Mouse (Mus musculus) hindbrain, embryonic 13.5 days (tissue): ENCODE data around the gene Cenpb. TPM values are rescaled to one million over a fixed set of nuclear protein-coding genes. Genes with fewer than 3 reads are reported as not detected.

Experiments used
- ATAC-seq: fragments of 200-750 bp; cut with Nextera tagmentation; 2 replicates; pipeline ENCODE4 v1.8.0; 2017; ENCODE audit warnings: moderate TSS enrichment; ENCODE audit not compliant: low FRiP score
- H3K27ac ChIP-seq: fragments of 300-500 bp; sonication (generic); 2 replicates; pipeline ENCODE4 v1.5.1; 2015; ENCODE audit warnings: inconsistent platforms, mild to moderate bottlenecking, moderate library complexity
- H3K27me3 ChIP-seq: fragments of 300-500 bp; sonication (generic); 2 replicates; pipeline ENCODE4 v1.6.1; 2015; ENCODE audit warnings: mild to moderate bottlenecking, inconsistent platforms
- H3K36me3 ChIP-seq: fragments of 300-500 bp; sonication (generic); 2 replicates; pipeline ENCODE4 v1.6.1; 2015; ENCODE audit warnings: mild to moderate bottlenecking, inconsistent platforms
- H3K4me1 ChIP-seq: fragments of 300-500 bp; sonication (generic); replicated peaks from 2 replicates; pipeline ENCODE4 v1.6.1; 2015; ENCODE audit warnings: inconsistent platforms
- H3K4me2 ChIP-seq: fragments of 300-500 bp; sonication (generic); 2 replicates; pipeline ENCODE4 v1.6.1; 2015; ENCODE audit warnings: inconsistent platforms, mild to moderate bottlenecking, moderate library complexity
- H3K4me3 ChIP-seq: fragments of 300-500 bp; sonication (generic); 2 replicates; pipeline ENCODE4 v1.5.1; 2015; ENCODE audit warnings: mild to moderate bottlenecking, inconsistent platforms
- H3K9ac ChIP-seq: fragments of 300-500 bp; sonication (generic); 2 replicates; pipeline ENCODE4 v1.6.1; 2015; ENCODE audit warnings: mild to moderate bottlenecking, inconsistent platforms
- H3K9me3 ChIP-seq: fragments of 300-500 bp; sonication (generic); 2 replicates; pipeline ENCODE4 v1.6.1; 2016; ENCODE audit warnings: inconsistent platforms
- WGBS: fragments of 180-500 bp; shearing (Covaris S2); methylation state at CpG from one replicate; pipeline ENCODE4 v1.1.7; 2015; 5-methylcytosine and 5-hydroxymethylcytosine counted together
- polyA plus RNA-seq: library from polyadenylated mRNA; unstranded; fragments of >200 nt; fragmentation: Nextera tagmentation; extraction: Ambion mirVana; gene quantifications from 2 replicates; pipeline ENCODE4 v1.2.1, GENCODE M21; 2015

Gene Cenpb
- polyA plus RNA-seq, 1 experiment from 2014 or later: 13.3 TPM

- H3K9ac ChIP-seq: peak overlapping the region; percentile 71
- no peaks in the 10 kb centered on the region for H3K27me3 ChIP-seq
- peaks cover 24% of the 10 kb centered on the region for H3K4me1 ChIP-seq
- no peaks in the 10 kb centered on the region for H3K9me3 ChIP-seq
- H3K4me2 ChIP-seq: peak overlapping the region; percentile 60
- peaks cover 25% of the 10 kb centered on the region for H3K36me3 ChIP-seq
- 2% methylated on average over 50 of the region's 50 CpGs for WGBS
- peak overlapping the region; percentile 93 for H3K27ac ChIP-seq
- peak; percentile 97 for ATAC-seq
- H3K4me3 ChIP-seq: peak overlapping the region; percentile 55
Measured at GRCm38 (mm10) chr2:131209969-131210792, 30.3 kb upstream of the Cenpb start.

GRCm38 (mm10) chr2:131209125-131209795, 29.4 kb upstream of the Cenpb start:
- H3K36me3 ChIP-seq: peaks cover 19% of the 10 kb centered on the region
- peaks cover 28% of the 10 kb centered on the region for H3K4me1 ChIP-seq
- H3K4me2 ChIP-seq: peak overlapping the region; percentile 60
- H3K27ac ChIP-seq: peak overlapping the region; percentile 93
- H3K27me3 ChIP-seq: no peaks in the 10 kb centered on the region
- WGBS: 79% methylated on average over 4 of the region's 4 CpGs
- peak overlapping the region; percentile 55 for H3K4me3 ChIP-seq
- peak overlapping the region; percentile 71 for H3K9ac ChIP-seq
- no peaks in the 10 kb centered on the region for H3K9me3 ChIP-seq
- ATAC-seq: peak; percentile 1; the same call in 1 of the 2 replicates

GRCm38 (mm10) chr2:131208356-131208755, 28.5 kb upstream of the Cenpb start:
- H3K4me3 ChIP-seq: no peak overlapping the region
- no peak overlapping the region for H3K4me2 ChIP-seq
- WGBS: 93% methylated on average over 2 of the region's 2 CpGs
- no peak overlapping the region for H3K9ac ChIP-seq
- no peak overlapping the region for H3K27ac ChIP-seq
- peaks cover 11% of the 10 kb centered on the region for H3K36me3 ChIP-seq
- H3K9me3 ChIP-seq: no peaks in the 10 kb centered on the region
- no peaks in the 10 kb centered on the region for H3K27me3 ChIP-seq
- no peak for ATAC-seq
- H3K4me1 ChIP-seq: peaks cover 25% of the 10 kb centered on the region

DNA sequence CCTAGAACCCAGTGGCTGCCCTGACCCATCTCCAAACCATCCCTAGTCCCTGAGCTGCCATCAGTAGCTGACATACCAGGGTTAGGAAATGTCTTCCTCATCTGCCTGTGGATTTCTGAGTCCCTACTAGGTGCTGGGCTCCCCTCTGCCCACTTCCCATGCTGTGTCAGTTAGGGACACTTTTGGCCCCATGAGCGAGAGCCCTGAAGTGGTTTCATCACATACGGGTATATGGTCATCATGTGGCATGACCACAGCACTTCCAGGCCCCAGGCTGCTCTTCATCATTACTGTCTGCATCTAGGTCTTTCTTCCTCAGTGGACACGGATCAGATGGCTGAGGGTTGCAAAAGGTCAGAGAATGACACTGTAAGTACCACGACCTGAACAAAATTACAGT, 26.9 kb upstream of the Cenpb start, which contains the start of gene Ap5s1:
Gene Ap5s1, plus strand, starts transcription at position 301 of the 400 bp plus-strand sequence.
- Histone ChIP-seq H3K4me3 (no peak within 1 kb of the TSS), H3K4me1 (peaks cover 21% of the 10 kb centered on the region), H3K27ac (no peak within 1 kb of the TSS), H3K36me3 (no peaks in the 10 kb centered on the region), H3K4me2 (no peak within 1 kb of the TSS), H3K9ac (no peak within 1 kb of the TSS), H3K27me3 (no peaks in the 10 kb centered on the region), H3K9me3 (no peaks in the 10 kb centered on the region)
- WGBS: 85% methylated on average over 4 of the region's 4 CpGs
- no peak for ATAC-seq

DNA sequence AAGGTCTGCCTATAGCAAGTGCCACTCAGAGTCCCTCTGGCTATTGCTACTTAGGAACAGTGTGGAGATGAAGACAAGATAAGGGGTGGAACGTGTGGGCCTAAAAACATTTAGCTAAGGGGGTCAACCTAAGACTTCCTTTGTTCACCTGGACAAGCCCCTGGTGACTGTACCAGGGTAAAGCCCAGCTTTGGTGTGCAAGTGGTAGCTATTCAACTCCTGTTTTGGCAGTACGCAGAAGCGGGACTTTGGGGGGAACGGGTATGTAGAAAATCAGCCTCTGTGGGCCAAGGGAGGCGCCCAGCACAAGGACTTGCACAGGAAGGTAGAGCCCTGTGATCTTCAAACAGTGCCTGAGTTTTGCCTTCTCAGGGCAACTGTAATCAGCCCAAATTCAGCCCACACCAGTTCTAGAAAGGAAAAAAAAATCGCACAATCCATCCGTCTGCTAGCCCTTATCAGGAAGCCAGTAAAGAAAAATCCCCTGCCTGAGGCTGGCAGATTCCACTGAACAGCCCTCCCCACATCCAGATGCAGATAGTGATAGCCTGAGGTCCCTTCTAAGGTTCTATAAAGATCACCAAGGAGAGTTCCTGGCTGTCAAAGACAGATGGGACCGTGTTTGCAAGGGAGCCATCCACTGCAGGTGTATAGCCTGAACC, 25.8 kb upstream of the Cenpb start:
- H3K27me3 ChIP-seq: no peaks in the 10 kb centered on the region
- peaks cover 2% of the 10 kb centered on the region; the same call in 1 of the 2 replicates for H3K36me3 ChIP-seq
- no peak overlapping the region for H3K27ac ChIP-seq
- ATAC-seq: no peak
- no peak overlapping the region for H3K4me3 ChIP-seq
- H3K4me2 ChIP-seq: no peak overlapping the region
- WGBS: 88% methylated on average over 8 of the region's 8 CpGs
- H3K9ac ChIP-seq: no peak overlapping the region
- H3K4me1 ChIP-seq: peaks cover 11% of the 10 kb centered on the region
- H3K9me3 ChIP-seq: 0 out of 2 replicates have a peak, but pooled peaks cover 3% of the 10 kb centered on the region

DNA sequence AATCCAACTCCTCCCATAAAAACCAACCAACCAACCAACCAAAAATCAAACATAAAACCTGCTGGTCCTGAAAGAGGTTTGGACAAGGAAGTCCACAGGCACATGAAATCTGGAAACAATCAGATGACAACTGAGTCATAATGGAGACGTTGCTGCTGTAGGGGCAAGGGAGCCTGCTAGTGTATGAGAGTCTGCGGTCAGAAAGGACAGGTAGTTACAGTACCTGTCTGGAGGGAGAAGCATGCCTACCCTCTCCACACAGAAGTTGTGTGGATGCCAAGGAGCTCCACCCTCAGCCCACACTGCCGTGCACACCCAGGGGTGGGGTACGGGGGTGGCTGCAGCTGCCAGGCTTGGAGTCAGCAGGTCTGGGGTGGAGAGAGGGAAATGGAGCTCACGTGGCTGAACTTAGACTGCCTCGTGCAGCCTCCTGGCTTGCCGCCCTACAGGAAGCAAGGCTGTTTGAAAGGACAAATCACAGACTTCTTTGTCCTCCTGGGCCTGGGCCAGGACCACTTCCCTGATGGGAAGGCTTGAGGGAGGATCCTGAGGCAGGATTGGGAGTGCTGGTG, 24.6 kb upstream of the Cenpb start:
- H3K27ac ChIP-seq: no peak overlapping the region
- peaks cover 9% of the 10 kb centered on the region; the same call in 1 of the 2 replicates for H3K36me3 ChIP-seq
- 0 out of 2 replicates have a peak, but pooled peaks cover 3% of the 10 kb centered on the region for H3K9me3 ChIP-seq
- peak; percentile 37 for ATAC-seq
- peaks cover 8% of the 10 kb centered on the region for H3K4me1 ChIP-seq
- no peaks in the 10 kb centered on the region for H3K27me3 ChIP-seq
- H3K9ac ChIP-seq: no peak overlapping the region
- no peak overlapping the region for H3K4me3 ChIP-seq
- WGBS: 56% methylated on average over 7 of the region's 7 CpGs
- H3K4me2 ChIP-seq: no peak overlapping the region

- no peak for ATAC-seq
- H3K4me2 ChIP-seq: no peak overlapping the region
Measured at GRCm38 (mm10) chr2:131203816-131204409, 24.0 kb upstream of the Cenpb start.

GRCm38 (mm10) chr2:131201262-131201661, 21.4 kb upstream of the Cenpb start:
- no peak overlapping the region for H3K4me2 ChIP-seq
- no peak overlapping the region for H3K4me3 ChIP-seq
- no peak overlapping the region for H3K27ac ChIP-seq
- peaks cover 4% of the 10 kb centered on the region; the same call in 1 of the 2 replicates for H3K4me1 ChIP-seq
- 93% methylated on average over 3 of the region's 3 CpGs for WGBS
- no peak overlapping the region for H3K9ac ChIP-seq
- peaks cover 24% of the 10 kb centered on the region for H3K36me3 ChIP-seq
- no peak for ATAC-seq
- 0 out of 2 replicates have a peak, but pooled peaks cover 3% of the 10 kb centered on the region for H3K9me3 ChIP-seq
- H3K27me3 ChIP-seq: no peaks in the 10 kb centered on the region

More at GRCm38 (mm10) chr2:131203816-131204409, 24.0 kb upstream of the Cenpb start:
- H3K9ac ChIP-seq: no peak overlapping the region
- peaks cover 4% of the 10 kb centered on the region; the same call in 1 of the 2 replicates for H3K4me1 ChIP-seq
- H3K27ac ChIP-seq: no peak overlapping the region
- 88% methylated on average over 6 of the region's 6 CpGs for WGBS
- H3K27me3 ChIP-seq: no peaks in the 10 kb centered on the region
- no peak overlapping the region for H3K4me3 ChIP-seq
- peaks cover 12% of the 10 kb centered on the region; the same call in 1 of the 2 replicates for H3K36me3 ChIP-seq
- 0 out of 2 replicates have a peak, but pooled peaks cover 3% of the 10 kb centered on the region for H3K9me3 ChIP-seq

DNA sequence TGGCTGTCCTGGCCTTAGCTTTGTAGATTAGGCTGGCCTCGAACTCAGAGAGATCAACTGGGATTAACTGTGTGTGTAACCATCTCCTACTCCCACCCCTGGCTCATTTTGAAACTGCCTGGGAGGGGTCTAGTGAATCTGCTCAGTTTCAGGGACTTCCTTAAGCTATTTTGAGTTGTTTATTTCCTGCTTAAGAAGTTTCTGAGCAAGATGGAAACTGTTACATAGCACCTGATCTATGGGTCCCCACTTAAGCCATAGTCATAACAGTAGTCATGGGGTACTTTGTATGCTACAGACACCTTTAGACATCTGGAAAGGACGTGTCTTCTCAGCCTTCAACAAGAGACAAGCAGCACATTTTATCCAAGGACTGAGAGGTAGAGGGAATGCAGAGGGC, 20.8 kb upstream of the Cenpb start:
- WGBS: 87% methylated on average over 2 of the region's 2 CpGs
- Histone ChIP-seq H3K27ac (no peak overlapping the region), H3K9me3 (0 out of 2 replicates have a peak, but pooled peaks cover 3% of the 10 kb centered on the region), H3K4me3 (no peak overlapping the region), H3K27me3 (no peaks in the 10 kb centered on the region), H3K36me3 (peaks cover 24% of the 10 kb centered on the region), H3K4me1 (peaks cover 4% of the 10 kb centered on the region; the same call in 1 of the 2 replicates), H3K4me2 (no peak overlapping the region), H3K9ac (no peak overlapping the region)
- ATAC-seq: no peak

DNA sequence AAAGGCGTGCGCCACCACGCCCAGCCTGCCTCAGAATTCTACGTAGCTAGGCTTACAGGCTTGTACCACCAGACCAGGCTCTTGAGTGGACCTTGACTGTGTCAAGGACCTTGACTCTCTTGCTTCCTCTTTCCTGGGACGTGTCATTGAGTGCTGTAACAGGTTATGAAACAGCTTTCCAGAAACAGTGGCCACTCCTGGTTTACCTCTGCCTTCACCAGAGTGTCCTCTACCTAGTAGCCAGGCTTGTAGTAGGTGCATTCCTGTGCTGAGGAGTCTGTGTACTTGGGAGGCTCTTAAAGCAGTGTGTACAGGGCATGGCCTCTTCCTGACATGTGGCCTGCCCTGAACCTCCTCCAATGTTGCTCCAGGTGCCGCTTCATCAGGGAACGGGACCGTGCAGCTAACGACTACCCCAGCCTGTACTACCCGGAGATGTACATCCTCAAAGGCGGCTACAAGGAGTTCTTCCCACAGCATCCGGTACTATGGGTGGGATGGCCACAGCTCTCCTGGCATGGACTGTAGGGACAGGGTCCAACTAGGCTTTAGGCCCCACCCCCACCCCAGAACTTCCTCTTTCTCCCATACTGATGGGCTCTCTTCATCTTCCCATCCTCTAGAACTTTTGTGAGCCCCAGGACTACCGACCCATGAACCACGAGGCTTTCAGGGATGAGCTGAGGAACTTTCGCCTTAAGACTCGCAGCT, 16.9 kb upstream of the Cenpb start:
- Histone ChIP-seq H3K9ac (no peak overlapping the region), H3K4me2 (no peak overlapping the region), H3K9me3 (0 out of 2 replicates have a peak, but pooled peaks cover 3% of the 10 kb centered on the region), H3K4me1 (no peaks in the 10 kb centered on the region), H3K36me3 (peaks cover 55% of the 10 kb centered on the region), H3K27me3 (no peaks in the 10 kb centered on the region), H3K27ac (no peak overlapping the region), H3K4me3 (no peak overlapping the region)
- 94% methylated on average over 16 of the region's 16 CpGs for WGBS
- no peak for ATAC-seq

GRCm38 (mm10) chr2:131191005-131191390, 11.1 kb upstream of the Cenpb start:
- no peak for ATAC-seq
- WGBS: 60% methylated on average over 7 of the region's 7 CpGs
- no peak overlapping the region for H3K4me3 ChIP-seq
- H3K27me3 ChIP-seq: no peaks in the 10 kb centered on the region
- H3K9me3 ChIP-seq: no peaks in the 10 kb centered on the region
- peak overlapping the region; percentile 85 for H3K27ac ChIP-seq
- no peak overlapping the region for H3K4me2 ChIP-seq
- H3K9ac ChIP-seq: no peak overlapping the region
- peaks cover 35% of the 10 kb centered on the region for H3K36me3 ChIP-seq
- H3K4me1 ChIP-seq: peaks cover 43% of the 10 kb centered on the region
